Mouse (Mus musculus) heart, embryonic 16.5 days (tissue): ENCODE measurements around the gene Brap. TPM values are rescaled to one million over a fixed set of nuclear protein-coding genes. Genes with fewer than 3 reads are reported as not detected.
"Not testable (repeated sequence)": the region's sequence is repeated elsewhere in the genome, so short reads cannot be mapped to it uniquely, and the experiment has no call there.

Source experiments
- ATAC-seq: fragments of 200-750 bp; cut with Nextera tagmentation; replicated peaks from 2 replicates; pipeline ENCODE4 v1.8.0; 2017; ENCODE audit warnings: moderate number of reproducible peaks; ENCODE audit not compliant: insufficient read depth, low FRiP score; ENCODE audit errors: extremely low read depth
- H3K27ac ChIP-seq: fragments of 300-500 bp; sonication (generic); 2 replicates; pipeline ENCODE4 v1.5.1; 2014; ENCODE audit warnings: mild to moderate bottlenecking, low read length, control low read depth, moderate library complexity
- H3K27me3 ChIP-seq: fragments of 300-500 bp; sonication (generic); 2 replicates; pipeline ENCODE4 v1.6.1; 2014; ENCODE audit warnings: low read length, mixed read lengths; ENCODE audit not compliant: control insufficient read depth, insufficient read depth
- H3K36me3 ChIP-seq: fragments of 300-500 bp; sonication (generic); 2 replicates; pipeline ENCODE4 v1.6.1; 2014; ENCODE audit not compliant: control insufficient read depth, insufficient read depth
- H3K4me1 ChIP-seq: fragments of 300-500 bp; sonication (generic); 2 replicates; pipeline ENCODE4 v1.6.1; 2014; ENCODE audit warnings: low read length, mixed read lengths; ENCODE audit not compliant: control insufficient read depth, insufficient read depth
- H3K4me2 ChIP-seq: fragments of 300-500 bp; sonication (generic); 2 replicates; pipeline ENCODE4 v1.6.1; 2014; ENCODE audit warnings: low read depth, mild to moderate bottlenecking, control low read depth, low read length
- H3K4me3 ChIP-seq: fragments of 300-500 bp; sonication (generic); 2 replicates; pipeline ENCODE4 v1.5.1; 2014; ENCODE audit warnings: mild to moderate bottlenecking, control low read depth, low read length
- H3K9ac ChIP-seq: fragments of 300-500 bp; sonication (generic); 2 replicates; pipeline ENCODE4 v1.6.1; 2014; ENCODE audit warnings: low read length, control low read depth
- H3K9me3 ChIP-seq: fragments of 300-500 bp; sonication (generic); replicated peaks from 2 replicates; pipeline ENCODE4 v1.6.1; 2016; ENCODE audit warnings: low read length; ENCODE audit not compliant: control insufficient read depth
- WGBS: fragments of 180-500 bp; shearing (Covaris S2); extraction: QIAGEN DNeasy Blood & Tissue Kit; methylation state at CpG from one replicate; pipeline ENCODE4 v1.1.7; 2014; 5-methylcytosine and 5-hydroxymethylcytosine counted together
- polyA plus RNA-seq: library from polyadenylated mRNA; unstranded; fragments of >200 nt; fragmentation: Nextera tagmentation; extraction: Ambion mirVana; gene quantifications from 2 replicates; pipeline ENCODE4 v1.2.1, GENCODE M21; 2015

Brap gene
- polyA plus RNA-seq: 29.0 and 30.0 TPM in 2 replicates

DNA sequence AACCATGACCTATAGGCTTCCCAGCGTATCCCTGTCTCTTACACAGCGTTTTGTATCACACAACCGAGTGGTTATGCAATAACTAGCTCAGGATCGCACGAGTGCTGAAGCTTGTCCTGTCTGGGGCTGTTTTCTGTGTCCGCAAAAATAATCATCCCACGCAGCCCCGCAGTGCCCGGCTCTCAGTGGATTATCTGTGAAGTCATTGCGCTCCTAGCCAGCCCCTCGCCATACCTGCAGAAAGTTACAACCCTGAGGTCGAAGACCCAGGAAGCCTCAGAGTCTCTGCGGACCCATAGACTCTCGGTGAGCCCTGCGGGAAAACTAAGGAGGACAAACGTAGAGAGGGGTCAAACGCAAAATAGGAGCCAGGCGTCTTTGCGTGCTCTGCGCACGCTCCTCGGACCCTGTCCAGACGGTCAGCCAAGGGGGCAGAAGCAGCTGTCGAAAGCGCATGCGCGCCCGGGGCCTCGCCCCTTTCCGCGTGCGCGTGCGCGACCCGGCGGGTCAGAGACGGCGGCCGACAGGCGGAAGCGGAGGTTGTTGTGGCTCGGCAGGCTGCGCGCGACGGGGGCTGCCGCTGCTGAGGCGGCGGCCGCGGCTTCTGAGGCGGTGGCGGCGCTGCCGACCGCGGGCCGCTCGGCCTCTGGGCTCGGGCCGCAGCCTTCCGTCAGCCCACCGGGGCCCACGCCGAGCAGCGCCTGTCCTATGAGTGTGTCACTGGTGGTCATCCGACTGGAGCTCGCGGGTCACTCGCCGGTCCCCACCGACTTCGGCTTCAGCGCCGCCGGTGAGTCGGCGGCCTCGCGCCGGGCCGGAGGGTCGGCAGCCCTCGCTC, at the start of gene Brap, which contains the start of gene Acad10:
Gene Brap (plus strand): TSS at position 505 of the 838 bp plus-strand sequence.
Gene Acad10 (minus strand): TSS at position 456 of the 838 bp plus-strand sequence.
- no peaks in the 10 kb centered on the region for H3K9me3 ChIP-seq
- peak within 1 kb of the TSS; percentile 91 for H3K4me3 ChIP-seq
- H3K27me3 ChIP-seq: no peaks in the 10 kb centered on the region
- peak within 1 kb of the TSS; percentile 93 for H3K9ac ChIP-seq
- 1% methylated on average over 82 of the region's 85 CpGs for WGBS
- H3K27ac ChIP-seq: peak within 1 kb of the TSS; percentile 74
- peaks cover 10% of the 10 kb centered on the region for H3K4me1 ChIP-seq
- peak; percentile 88 for ATAC-seq
- peak within 1 kb of the TSS; percentile 90 for H3K4me2 ChIP-seq
- peaks cover 23% of the 10 kb centered on the region for H3K36me3 ChIP-seq

DNA sequence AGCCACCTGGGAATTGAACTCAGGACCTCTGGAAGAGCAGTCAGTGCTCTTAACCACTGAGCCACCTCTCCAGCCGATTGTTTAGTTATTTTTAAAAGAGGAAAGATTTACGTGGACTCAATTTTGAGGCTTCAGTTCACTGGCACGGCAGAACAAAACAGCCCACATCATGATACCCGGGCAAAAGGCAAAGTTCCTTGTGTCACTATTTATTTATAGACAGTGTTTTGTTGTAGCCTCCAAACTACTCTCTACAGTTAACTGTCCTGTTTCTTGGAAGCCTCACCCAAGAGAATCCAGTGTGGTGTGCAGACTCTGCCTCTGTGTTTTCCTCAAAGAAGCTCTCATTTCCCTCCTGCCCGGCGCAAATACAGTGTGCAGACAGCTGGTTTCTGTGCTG, 48.3 kb upstream of the Brap start:
- no peak; the same call in 1 of the 2 replicates for ATAC-seq
- Histone ChIP-seq H3K27ac (no peak overlapping the region), H3K4me3 (no peak overlapping the region), H3K9ac (no peak overlapping the region), H3K4me1 (no peaks in the 10 kb centered on the region), H3K27me3 (no peaks in the 10 kb centered on the region), H3K4me2 (no peak overlapping the region), H3K36me3 (no peaks in the 10 kb centered on the region), H3K9me3 (no peaks in the 10 kb centered on the region)
- WGBS: 80% methylated on average over 6 of the region's 6 CpGs

DNA sequence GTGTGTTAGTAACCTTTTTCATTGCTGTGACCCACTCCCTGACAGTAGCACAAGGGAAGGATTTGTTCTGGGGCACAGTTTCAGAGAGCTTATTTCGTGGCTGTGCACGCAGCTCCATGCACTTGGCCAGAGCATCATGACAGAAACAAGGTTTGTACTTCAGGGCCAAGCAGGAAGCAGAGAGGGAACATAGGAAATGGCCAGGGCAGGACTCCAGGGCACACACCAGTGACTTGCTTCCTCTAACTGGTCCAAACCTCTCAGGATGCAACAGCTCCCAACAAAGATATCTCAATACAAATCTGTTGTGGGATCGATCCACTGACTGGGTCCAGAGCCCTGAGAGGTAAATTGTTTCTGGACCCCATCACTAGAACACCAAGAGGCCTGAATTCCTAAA, 45.4 kb upstream of the Brap start:
- not testable (repeated sequence) for H3K27ac ChIP-seq, H3K9ac ChIP-seq, H3K9me3 ChIP-seq, ATAC-seq, H3K27me3 ChIP-seq, H3K4me3 ChIP-seq, H3K4me2 ChIP-seq, H3K4me1 ChIP-seq, H3K36me3 ChIP-seq
- 69% methylated on average over 3 of the region's 3 CpGs for WGBS

DNA sequence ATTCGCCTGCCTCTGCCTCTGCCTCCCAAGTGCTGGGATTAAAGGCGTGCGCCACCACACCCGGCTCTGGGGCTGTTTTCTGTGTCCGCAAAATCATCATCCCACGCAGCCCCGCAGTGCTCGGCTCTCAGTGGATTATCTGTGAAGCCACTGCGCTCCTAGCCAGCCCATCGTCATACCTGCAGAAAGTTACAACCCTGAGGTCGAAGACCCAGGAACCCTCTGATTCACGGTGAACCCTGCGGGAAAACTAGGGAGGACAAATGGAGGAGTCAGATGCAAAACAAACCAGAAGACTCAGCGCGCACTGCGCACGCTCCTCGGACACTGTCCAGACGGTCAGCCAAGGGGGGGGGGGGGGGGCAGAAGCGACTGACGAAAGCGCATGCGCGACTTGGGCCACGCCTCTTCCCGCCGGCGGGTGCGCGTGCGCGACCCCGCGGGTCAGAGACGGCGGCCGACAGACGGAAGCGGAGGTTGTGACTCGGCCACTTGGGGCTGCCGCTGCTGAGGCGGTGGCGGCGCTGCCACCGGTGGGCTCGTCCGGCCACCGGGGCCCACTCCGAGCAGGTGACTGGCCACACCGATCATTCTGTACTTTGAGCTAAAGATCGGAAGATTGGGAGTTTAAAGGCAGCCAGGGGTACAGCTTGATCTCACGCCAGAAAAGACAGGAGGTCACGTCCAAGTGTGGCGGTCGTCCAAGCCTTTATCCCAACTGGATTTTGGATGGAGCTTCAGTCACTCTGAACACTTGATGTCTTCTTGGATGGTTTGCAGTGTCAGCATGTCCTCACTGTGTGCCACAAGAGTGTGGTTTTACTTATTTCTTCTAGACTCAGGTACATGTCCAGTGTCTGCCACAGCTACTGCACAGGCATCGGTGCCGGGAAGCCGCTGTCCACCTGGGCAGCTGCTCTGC, 41.5 kb upstream of the Brap start, which contains the start of gene Acad12:
Gene Acad12 (minus strand): TSS at position 347 of the 922 bp plus-strand sequence.
- under 1% methylated on average over 53 of the region's 58 CpGs for WGBS
- Histone ChIP-seq H3K4me2 (peak within 1 kb of the TSS; percentile 89), H3K4me3 (peak within 1 kb of the TSS; percentile 93), H3K4me1 (peaks cover 7% of the 10 kb centered on the region), H3K9ac (peak within 1 kb of the TSS; percentile 93), H3K27me3 (no peaks in the 10 kb centered on the region), H3K36me3 (no peaks in the 10 kb centered on the region), H3K9me3 (no peaks in the 10 kb centered on the region), H3K27ac (peak within 1 kb of the TSS; percentile 89)
- ATAC-seq: peak; percentile 86

DNA sequence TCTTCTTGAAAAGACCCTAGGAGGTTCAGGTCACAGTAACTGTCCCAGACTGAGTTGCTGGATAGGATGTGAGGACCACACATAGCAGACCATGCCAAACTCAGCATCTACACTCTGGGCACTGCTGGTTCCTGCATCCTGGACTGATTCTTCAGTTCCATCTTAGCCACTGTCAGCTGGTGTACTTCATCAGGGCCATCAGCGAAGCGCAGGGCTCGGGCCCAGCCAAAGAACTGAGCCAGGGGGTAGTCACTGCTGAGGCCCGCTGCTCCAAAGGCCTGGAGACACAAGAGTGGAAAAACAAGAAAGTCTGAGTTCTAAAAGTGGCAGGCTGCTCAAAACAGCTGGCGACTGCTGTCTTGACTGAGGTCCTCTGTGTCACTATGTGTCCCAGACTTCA, 39.3 kb upstream of the Brap start:
- H3K4me1 ChIP-seq: peaks cover 7% of the 10 kb centered on the region
- H3K36me3 ChIP-seq: no peaks in the 10 kb centered on the region
- ATAC-seq: no peak
- H3K9me3 ChIP-seq: no peaks in the 10 kb centered on the region
- no peak overlapping the region for H3K9ac ChIP-seq
- WGBS: 90% methylated on average over 5 of the region's 5 CpGs
- no peaks in the 10 kb centered on the region for H3K27me3 ChIP-seq
- no peak overlapping the region for H3K4me3 ChIP-seq
- H3K27ac ChIP-seq: no peak overlapping the region
- H3K4me2 ChIP-seq: no peak overlapping the region

DNA sequence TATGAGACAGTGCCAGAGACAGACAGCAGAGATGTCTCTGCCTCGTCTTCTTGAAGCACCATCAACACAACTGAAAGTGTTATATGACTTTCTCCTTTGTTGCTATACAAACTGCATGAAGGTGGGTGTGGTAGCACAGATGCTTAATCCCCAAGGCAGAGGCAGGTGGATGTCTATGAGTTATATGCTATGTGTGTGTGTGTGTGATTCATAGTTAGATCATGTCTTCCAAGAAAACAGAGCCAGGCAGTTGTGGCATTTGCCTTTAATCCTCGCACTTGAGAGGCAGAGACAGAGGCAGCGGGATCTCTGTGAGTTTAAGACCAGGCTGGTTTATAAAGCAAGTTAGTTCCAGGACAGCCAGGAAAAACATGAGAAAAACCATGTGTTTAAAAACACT, 37.1 kb upstream of the Brap start:
- no peak overlapping the region for H3K9ac ChIP-seq
- no peak for ATAC-seq
- H3K4me1 ChIP-seq: peaks cover 7% of the 10 kb centered on the region
- H3K27ac ChIP-seq: no peak overlapping the region
- no peak overlapping the region for H3K4me3 ChIP-seq
- H3K27me3 ChIP-seq: no peaks in the 10 kb centered on the region
- H3K36me3 ChIP-seq: no peaks in the 10 kb centered on the region
- H3K4me2 ChIP-seq: no peak overlapping the region
- WGBS: 92% methylated on average over 3 of the region's 3 CpGs
- H3K9me3 ChIP-seq: no peaks in the 10 kb centered on the region

DNA sequence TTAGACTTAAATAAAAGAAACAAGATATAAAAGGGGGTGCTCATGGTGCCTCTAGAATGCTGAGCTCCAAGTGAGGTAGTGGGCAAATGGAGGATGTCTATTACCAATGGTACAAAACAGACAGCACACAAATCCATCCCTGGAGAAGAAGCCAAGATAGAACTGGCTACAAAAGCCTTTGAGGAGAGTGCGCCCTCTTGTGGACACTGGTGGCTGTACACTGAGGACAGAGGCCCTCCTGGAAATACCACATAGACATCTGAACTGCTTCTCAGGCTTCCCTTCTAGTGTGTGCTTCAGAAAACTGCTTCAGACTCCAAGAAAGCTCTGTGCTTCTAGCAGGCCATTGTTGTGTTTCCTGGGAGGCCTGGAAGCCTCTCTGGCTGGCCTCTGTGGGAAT, 32.5 kb upstream of the Brap start:
- no peak overlapping the region for H3K27ac ChIP-seq
- H3K4me3 ChIP-seq: no peak overlapping the region
- ATAC-seq: no peak
- H3K27me3 ChIP-seq: no peaks in the 10 kb centered on the region
- H3K4me1 ChIP-seq: no peaks in the 10 kb centered on the region
- H3K36me3 ChIP-seq: no peaks in the 10 kb centered on the region
- H3K9ac ChIP-seq: no peak overlapping the region
- H3K9me3 ChIP-seq: no peaks in the 10 kb centered on the region
- H3K4me2 ChIP-seq: no peak overlapping the region
- 4% methylated on average over 1 of the region's 1 CpGs for WGBS

DNA sequence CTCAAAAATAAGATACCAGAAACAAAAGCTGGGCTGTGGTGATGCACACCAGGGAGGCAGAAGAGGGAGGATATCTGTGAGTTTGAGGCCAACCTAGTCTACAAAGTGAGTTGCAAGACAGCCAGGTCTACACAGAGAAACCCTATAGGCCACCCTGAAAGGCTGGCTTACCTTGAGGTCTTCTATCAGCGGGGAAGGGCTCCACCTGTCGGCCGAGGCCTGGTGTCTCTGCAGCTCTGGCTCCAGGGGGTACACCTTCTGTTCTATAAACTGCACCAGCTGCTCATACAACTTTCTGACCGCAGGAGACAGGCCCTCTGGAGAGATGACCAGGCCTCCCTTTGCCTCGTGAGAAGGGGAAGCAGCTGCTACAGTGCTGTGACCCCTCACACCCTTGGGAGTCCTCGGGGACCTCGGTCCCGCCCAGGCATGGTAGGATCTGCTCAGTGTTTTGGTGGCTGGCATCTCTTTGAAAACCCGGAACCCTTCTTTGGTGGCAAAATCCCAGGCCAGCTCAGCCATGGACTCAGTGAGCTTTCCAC, 29.2 kb upstream of the Brap start:
- H3K36me3 ChIP-seq, H3K4me3 ChIP-seq, H3K4me2 ChIP-seq, H3K4me1 ChIP-seq, H3K27ac ChIP-seq, H3K27me3 ChIP-seq, H3K9ac ChIP-seq, H3K9me3 ChIP-seq, ATAC-seq: not testable (repeated sequence)
- 72% methylated on average over 8 of the region's 9 CpGs for WGBS
